Mouse (Mus musculus) fat pad, adult 2 months (tissue): Measurements from ENCODE around the gene Bag5.
"Not testable (repeated sequence)": the region's sequence is repeated elsewhere in the genome, so short reads cannot be mapped to it uniquely, and the experiment has no call there.

ENCODE experiments used
- DNase-seq: peaks from one replicate; pipeline ENCODE4 v3.0.0-alpha.2; 2011; ENCODE audit warnings: low read depth, low spot score; ENCODE audit errors: extremely low read depth

The Bag5 gene

GRCm38 (mm10) chr12:111677421-111677820, 35.6 kb downstream of the Bag5 start:
- DNase-seq, result no peak

DNA sequence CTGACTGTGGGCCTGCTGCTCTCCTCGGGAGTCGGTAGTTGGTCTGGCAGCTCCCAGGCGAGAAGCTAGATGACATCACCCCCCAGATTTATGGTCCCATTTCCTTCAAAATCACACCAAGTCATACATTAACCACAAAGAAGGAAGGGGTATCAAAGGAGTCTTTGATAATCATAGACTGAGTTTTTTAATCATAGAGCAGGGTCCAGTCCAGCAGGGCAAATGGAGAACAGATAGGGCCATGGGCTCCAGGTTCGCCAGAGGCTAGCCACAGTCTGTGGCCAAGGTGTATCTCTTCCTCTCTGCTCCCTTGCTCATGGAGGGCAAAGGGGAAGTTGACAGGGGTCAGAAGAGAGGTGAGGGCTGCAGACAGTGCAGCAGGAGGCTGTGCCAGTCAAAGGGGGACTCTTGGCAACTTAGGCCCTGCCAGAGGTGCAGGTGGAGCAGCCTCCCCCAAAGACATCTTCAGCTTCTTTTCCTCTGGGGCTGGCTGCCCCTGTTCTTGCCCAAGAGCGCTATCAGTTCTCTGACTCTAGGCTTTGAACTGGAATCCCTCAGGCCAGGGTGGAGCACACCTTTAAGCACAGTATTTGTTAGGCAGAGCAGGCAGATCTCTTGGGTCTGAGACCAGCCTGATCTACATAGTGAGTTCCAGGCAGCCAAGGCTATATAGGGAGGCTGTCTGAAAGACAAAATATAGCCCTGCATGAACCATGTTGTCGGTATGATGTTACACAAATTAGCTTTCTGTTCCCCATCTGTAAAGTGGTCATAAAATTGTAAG, 37.1 kb downstream of the Bag5 start:
- DNase-seq, result no peak

- no peak for DNase-seq
Measured at GRCm38 (mm10) chr12:111674850-111675486, 38.1 kb downstream of the Bag5 start.

DNA sequence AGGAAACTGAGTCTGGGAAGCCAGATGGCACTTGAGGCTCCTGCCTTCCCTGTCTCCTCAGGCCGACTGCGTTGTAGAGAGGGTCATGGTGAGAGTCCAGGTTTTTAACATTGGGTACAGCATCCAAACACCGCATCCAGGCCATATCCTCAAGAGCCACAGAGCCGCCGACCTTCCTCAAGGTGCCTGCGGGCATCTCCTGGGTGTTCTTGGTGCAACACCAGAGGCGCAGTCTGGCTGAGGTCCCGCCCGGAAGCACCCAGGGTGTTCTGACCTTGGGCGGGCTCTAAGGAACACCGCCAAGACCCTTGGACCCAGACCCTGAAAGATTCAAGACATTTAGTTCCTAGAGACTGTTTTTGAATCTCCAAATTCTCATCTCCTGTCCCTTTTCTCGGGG, 40.5 kb downstream of the Bag5 start:
- no peak for DNase-seq

DNA sequence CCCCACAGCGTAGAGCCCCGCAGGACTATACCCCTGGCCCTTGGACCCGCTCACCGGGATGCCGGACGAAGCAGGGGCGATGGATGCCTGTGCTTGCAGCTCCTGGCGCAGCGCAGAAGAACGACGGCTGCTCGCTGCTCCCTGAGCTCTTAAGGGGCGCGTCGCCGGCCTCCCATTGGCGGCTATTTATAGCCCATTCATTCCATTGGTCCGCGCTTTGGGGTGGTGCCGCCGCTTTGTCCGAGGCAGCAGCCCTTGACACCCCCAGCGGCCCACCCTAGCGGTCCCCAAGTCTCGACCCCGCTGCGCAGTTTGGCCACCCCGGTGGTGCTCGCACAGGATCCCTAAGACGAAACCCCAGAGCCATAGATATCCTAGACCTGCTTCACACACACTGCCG, 40.9 kb downstream of the Bag5 start, which contains the start of gene Ckb:
TSS of gene Ckb (minus strand) at position 163 of the 400 bp plus-strand sequence.
- no peak for DNase-seq

DNA sequence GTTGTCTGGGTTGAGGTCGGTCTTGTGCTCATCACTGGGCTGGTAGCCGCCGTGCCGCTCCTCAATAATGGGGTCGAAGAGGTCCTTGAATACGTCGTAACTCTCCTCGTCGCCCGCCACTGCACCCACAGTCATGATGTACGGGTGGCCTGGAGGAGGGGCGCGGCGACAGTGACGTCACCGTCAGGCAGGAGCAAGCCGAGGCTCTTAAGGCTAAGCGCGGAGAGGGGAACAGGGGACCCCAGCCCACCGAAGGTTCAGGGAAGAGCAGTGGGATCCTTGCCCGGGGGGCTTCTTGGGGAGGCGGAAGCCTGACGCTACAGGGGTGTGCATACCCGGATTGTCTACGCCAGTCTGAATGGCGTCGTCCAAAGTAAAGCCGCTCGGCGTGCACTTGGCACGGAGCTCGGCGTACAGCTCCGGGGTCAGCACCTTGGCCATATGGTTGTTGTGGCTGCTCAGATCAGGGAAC, 41.6 kb downstream of the Bag5 start:
- DNase-seq, result no peak

- no peak for DNase-seq
Measured at GRCm38 (mm10) chr12:111670976-111671375, 42.1 kb downstream of the Bag5 start.

- no peak for DNase-seq
Measured at GRCm38 (mm10) chr12:111670371-111670971, 42.6 kb downstream of the Bag5 start.

DNA sequence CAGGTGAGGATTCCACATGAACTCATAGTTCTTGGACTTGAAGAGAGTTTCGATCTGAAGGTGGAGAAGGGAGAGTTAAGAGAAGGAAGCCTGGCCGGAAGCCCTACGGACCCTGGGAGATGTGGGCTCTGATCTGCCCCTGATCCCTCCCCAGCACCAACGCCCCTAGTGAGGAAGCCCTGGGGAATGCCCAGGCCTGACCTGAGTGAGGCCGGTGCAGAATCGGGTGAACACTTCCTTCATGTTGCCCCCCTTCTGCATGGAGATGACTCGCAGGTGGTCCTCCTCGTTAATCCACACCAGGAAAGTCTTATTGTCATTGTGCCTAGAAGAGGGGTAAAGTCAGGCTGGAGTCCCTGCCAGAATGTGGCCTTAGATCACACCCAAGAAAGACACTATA, 43.1 kb downstream of the Bag5 start:
- no peak for DNase-seq

DNA sequence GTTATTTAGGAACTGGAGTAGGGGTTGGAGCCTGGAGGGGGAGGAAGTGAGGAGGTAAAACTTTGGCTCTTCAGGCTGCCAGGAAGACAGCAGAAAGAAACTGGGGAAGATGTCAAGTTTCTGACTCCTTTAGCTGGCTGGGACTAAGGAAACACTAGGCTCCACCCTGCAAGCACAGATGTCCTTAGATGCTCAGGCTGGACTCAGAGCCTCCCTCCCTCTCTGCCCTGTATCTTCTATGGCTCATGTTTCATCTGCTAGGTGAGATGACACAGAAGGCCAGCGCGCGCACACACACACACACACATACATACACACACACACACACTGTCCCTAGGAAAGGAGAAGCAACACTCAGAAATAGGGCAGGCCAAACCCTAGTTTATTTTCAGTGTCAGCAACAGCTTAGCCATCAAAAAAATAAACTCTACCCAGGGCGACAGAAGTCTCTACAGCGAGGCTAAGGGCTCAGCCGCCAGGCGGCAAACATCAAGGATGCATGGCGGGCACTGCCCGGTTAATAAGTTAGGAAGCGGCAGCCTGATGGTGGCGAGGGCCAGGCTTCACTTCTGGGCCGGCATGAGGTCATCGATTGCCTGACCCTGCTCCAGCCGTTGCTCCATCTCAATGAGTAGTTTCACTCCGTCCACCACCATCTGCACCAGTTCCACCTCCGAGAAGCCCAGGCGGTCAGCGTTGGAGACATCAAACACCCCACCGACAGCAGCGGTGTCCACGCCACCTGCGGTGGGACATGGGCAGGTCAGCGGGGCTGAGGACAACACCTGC, 43.9 kb downstream of the Bag5 start:
- DNase-seq, result no peak

DNA sequence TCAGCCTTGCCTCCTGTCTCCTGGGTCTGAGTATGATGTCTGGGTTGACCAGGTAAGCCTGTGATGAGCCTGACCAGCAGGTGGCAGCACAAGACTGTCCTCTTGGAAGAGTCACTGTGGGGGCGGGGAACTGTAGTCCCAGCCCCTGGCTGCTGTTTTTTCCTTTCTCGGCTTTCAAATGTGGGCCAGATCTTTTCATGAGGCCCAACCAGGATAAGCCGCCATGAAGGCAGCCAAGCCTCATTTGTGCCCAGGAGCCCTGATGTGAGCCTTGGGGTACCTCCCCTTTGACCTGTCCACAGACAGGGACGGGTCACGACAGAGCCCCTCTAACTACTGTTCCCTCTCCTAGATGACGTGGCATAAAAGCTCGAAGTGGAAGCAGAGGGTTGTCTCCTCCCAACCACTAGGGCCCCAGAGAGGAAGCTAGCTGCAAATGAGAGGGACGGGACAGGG, 44.6 kb downstream of the Bag5 start:
- no peak for DNase-seq

DNA sequence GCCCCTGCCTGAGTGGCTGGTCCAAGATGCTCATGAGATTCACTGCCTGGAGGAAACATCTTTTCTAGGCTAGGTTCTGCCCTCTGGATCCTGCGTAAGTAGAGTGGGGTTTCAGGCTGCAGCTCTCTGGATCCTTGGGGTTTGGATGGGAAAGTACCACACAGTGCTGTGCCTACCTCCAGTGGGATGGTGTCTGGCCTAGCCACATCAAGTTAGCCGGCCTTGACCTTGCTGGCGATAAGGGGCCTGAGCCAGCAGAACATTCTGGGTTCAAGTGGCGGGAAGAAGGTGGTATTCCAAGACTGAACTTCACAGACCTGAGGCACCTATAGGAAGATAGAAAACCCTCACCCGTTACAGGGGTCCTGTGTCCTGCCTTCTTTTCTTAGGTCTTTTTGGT, 45.6 kb downstream of the Bag5 start:
- DNase-seq, result no peak

GRCm38 (mm10) chr12:111666380-111666779, 46.7 kb downstream of the Bag5 start:
- no peak for DNase-seq

- DNase-seq, result no peak
Measured at GRCm38 (mm10) chr12:111665041-111665880, 47.8 kb downstream of the Bag5 start.

DNA sequence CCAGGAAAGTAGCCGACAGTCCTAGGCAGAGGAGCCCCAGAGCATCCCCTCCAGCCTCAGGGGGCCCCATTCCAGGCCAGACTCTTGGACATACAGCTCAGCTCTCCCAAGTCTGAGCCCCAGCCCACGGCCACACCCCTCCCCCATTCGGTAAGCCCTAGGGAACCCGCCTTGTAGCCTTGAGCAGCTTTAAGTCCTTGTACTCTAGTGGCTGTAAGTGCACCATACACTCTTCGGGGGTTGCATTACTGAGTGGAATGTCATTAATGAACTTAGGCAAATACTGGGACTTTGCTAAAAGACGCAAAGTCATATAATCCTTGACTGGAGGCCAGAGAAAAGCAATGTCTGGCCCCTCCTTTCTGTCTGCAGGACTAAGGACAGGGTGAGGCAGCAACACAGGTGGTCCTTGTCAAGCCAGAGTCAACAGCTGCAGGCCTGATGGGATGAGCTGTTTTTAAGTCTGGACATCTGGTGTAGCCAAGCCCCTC, 48.9 kb downstream of the Bag5 start:
- no peak for DNase-seq

DNA sequence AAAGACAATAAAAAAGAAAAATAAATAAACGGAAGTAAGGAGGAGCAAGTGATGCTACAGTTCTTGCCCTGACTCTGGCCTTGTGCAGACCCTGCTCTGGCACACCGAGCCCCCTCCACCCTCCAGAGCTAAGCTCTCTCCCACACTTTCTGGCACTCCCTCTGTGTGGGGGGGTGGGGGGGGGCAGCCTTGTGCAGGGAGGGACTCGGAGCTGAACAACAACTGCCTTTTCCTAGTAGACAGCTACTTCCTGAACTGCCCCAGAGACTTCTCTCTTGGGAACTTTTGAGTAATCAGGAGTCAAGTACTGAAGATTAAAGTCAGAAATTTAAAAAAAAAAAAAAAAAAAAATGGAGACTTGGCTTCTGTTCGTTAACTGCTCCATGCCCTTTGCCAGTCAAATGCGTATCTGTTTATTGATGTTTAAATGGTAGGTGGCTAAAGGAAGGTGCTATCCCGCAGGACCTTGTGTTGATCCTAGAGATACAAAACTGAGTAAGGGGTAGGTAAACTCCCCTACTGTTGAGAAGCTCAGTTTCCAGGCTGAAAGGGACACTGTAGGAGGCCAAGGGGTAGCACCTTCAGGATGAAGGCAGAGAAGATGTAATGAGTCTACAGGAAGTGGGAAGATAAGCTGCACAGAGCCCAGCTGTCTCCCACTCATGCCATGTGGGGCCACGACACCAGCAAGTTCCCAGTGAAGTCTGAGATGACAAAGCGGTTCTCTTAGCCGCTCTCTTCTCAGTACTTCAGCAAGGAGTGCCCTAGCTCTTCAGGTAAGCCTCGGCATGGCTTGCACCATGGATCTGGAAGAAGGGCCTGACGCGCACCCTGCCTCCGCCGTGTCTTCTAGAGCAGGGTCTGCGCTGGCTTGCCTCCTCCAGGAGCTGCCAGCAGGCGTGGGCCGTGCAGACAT, 49.6 kb downstream of the Bag5 start:
- no peak for DNase-seq

DNA sequence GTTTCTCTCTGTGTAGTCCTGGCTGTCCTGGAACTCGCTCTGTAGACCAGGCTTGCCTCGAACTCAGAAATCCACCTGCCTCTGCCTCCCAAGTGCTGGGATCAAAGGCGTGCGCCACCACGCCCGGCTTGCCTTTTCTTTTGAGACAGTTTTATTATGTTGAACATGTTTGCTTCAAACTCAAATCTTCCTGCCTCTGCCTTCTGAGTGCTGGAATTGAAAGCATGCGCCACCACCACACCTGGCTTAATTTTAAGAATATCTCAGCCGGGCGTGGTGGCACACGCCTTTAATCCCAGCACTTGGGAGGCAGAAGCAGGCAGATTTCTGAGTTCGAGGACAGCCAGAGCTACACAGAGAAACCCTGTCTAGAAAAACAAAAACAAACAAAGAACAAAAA, 51.5 kb downstream of the Bag5 start:
- DNase-seq, result not testable (repeated sequence)

- DNase-seq, result no peak
Measured at GRCm38 (mm10) chr12:111660628-111661027, 52.4 kb downstream of the Bag5 start.
